Mouse (Mus musculus): ENCODE data around the gene Atp1b1. TPM values are rescaled to one million over a fixed set of nuclear protein-coding genes. Genes with fewer than 3 reads are reported as not detected.

Gene Atp1b1
- total RNA-seq, 2 experiments from 2014 or later: 1,876 to 1,908 TPM

DNA sequence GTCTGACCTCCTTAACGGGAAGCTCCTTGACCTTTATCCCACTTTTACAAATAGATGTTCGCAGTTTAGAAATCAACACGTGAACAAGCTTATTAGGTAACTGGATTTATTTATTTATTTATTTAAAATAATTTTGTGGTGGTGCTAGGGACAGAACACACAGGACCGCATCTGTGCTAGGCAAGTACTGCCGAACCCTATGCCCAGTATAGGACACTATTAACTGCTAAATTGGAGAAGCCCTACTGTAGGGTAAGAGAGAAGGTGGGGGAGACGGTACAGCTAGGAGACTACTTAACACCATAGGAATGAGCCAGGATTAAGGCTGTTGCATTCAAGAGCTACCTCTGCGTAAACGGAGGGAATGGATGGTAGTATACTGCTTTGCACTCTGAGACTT lies 10.2 kb upstream of the Atp1b1 start:
- no peak for DNase-seq (ENCODE audit: low spot score in 2 of 2)

DNA sequence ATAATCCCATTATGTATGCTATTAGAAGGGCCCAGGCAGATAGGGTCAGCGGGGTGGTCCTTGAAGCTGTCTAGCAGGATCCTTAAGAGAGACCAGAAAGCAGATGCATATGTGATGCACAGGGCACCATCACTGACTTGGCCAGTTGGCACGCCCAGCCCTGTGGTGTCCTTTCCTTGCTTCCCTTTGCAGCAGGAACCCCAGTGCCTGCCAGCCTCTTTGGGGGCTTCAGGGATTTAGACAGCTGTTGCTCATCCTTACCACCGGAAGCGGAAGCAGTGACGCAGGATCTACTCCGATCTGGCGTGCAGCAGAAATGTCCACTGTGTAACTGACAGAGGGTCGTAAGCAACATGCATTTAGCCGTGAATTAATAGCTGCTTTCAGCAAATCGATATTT lies 9.3 kb upstream of the Atp1b1 start:
- no peak for DNase-seq (ENCODE audit: low spot score in 2 of 2)

DNA sequence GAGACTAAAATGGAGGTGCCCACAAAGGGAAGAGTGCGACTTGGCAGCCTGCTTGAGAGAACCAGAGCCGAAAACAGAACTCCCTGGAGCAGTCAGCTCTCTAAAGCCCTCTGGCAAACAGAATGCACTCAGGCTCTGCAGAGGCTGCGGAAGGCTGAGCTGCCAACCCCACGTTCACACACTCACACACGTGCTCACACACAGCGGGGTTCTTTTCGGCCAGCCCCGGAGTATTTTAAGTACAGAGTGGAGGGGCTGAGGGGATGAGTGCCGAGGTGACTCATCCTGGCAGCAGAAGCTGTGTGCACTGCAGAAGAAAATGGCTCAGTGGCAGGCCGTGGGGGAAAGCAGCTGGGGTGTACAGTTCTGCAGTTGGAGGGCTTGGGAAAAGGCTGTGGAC lies 3.6 kb upstream of the Atp1b1 start:
- no peak for DNase-seq (ENCODE audit: low spot score in 2 of 2)

DNA sequence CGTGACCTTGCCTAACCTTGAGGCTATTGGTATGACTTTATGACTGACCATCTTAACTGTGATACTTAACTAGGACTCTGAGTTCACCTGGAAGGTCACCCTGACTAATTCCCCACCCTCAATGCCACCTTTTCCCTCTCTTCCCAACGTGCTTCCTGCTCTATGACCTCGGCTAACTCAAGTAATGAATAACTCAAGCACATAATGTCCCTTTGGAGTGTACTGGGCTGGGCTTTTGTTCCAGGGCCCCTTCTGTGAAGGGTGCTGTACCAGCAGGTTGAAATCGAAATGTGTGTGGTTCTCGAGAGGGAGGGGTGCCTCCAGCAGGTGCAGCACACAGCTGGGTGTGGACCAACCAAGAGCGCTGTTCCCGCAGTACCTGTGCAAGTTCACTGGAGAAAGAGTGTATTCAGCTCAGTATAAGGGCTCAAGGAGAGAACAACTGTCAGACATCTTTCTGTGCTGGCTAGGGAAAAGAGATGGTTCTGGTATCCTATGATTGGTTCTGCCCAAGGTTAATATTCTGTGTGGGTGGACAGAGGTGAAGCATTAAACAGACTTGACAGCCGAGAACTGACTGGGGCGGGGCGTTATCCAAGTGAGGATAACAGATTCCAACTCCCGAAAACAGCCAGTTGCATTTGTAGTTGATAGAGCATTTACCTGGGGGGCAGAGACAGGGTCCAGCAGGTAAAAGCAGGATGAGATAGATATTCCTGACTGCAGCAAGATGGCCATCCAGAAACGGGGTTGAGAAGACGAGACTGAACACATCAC lies 3.0 kb upstream of the Atp1b1 start:
- DNase-seq (ENCODE audit: low spot score in 2 of 2): no peak

DNA sequence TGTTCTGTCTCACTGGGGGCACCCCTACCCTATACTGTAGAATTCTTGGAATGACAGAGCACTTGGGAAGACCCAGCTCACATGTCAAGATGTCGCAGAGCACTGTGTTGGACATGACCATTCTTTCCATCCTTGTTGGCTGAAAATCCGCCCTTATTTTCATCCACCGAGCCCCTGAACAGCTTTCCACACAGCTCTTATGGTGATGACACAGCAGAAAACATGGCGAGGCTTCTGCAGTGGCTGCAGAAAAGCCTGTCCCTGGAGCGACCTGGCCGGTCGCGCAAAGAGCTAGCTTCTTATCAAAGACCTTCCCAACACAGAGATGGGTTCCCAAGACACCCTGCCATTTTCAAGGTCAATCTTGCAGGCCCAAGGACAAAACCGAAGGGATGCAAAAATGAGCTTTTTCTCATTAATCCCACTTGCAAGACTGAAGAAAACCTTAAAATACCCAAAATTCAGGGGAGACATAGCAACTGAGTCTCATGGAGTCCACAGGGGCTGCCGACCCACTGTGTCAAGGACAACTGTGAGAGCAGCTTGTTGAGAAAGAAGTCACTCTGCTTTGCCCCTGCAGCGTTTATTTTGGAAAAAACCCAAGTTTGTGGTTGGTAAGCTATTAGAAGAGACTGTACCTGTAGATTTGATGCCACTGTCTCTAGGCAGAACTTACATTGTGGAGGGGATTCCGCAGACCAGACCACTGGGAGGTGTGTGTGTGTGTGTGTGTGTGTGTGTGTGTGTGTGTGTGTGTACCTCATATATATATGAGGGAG lies 1.2 kb upstream of the Atp1b1 start:
- DNase-seq (ENCODE audit: low spot score in 2 of 2): no peak

DNA sequence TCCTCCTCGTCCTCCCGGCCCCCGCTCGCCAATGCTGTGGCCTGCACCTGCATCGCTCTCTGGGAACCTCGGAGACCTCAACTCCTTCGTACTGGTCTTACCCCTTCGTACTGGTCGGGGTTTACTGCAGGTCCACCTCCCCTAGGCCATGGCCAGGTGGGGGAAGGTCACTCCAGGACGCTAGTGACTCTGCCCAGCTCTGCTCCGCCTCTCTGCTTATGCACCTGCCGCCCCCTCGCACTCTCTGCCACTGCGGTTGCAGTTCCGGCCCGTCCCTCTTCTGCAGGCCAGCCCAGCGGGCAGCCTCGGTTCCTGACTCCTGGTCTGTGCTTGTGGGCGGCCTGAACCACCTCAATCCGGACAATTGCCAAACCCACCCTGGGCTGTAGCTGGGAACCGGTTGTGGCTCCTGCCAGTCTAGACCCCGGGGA lies 481 bp upstream of the Atp1b1 start:
- DNase-seq (ENCODE audit: low spot score in 2 of 2): no peak

DNA sequence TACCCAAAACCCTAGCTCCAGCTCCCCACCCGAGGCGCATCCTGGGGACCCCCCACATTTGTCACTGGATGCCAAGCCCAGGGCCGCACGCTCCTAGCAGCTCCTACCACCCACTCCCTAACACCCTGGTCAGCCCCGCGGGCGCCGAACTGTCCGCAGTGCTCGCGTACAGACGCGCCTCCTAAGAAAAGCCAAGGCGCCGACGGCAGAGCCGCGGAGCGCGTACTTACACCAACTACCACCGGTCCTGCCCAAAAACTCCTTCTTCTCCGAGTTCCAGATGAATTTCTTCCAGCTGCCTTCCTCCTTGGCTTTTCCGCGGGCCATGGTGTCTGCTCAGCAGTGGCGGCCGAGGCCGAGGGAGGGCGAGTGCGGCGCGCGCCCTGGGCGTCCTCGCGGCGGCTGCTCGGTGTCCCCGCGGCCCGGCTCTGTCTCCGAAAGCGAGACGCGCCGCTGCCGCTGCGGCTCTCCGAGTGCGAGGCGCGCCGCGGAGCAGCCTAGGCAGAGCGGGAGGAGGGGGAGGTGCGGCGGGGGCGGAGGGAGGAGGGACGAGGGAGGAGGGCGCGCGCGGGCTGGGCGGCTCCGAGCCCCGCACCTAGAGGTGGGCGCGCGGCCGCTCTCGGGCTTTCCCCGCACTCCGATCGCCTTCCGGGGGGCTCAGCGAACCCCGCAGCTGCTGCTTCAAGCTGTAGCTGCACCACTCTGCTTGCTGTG lies 467 bp downstream of the Atp1b1 start:
- peak in 1 of 2 experiments; percentile 68 for DNase-seq (ENCODE audit: low spot score in 2 of 2)

DNA sequence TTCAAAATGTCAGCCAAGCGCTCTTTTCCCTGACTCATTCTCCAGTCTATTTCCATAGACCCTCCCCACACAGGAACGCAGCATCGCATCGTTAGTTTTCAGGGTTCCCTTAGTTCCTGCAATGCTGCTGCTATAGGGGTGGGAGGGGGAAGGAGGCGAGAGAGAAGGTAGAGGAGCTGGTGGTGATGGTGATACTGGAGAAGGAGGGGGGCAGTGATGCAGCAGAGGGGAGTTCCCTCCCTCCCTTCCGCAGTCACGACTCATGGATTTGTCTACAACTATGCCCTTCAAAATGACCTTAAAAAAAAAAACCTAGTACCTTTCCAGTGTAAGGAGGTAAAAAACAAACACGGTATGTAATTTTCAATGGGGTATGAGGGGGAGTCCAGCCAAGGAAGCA lies 1.4 kb downstream of the Atp1b1 start:
- no peak for DNase-seq (ENCODE audit: low spot score in 2 of 2)

DNA sequence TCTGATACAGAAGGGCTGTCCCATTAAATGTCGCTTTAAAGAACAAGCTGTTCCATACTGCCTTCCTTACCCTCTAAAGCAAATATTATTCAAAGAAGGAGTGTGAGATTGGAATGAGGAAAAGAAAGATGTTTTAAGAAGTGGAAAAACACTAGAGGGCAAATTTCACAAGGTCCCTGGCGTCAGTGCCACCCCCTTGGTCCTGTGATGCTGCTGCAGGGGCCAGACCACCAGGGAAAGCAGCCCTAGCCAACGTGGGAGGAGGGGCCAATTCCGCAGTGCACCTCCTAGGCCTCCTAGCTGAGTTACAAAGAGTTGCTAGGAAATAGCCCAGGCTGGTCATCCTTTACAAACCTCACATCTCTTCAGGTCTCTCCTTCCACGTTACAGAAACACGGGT lies 2.1 kb downstream of the Atp1b1 start:
- peak in 1 of 2 experiments; percentile 43 for DNase-seq (ENCODE audit: low spot score in 2 of 2)

DNA sequence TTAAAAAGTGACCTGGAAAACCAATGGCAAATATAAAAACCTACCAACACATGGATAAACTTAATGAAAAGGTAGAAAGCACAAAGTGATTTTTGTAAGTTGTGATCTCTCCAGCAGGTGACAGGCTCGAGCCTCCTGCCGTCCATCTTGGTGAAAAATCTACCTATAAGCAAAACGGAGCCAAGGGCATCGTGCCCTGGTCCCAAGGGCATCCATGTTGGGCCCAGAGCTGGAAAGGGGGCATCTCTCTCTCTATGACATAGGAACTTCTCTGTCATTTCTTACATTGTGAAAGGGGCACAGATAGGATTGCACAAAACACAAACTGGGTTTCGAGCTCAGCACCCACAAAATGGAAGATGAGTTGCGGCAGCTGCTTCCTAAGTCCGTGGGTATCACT lies 2.5 kb downstream of the Atp1b1 start:
- peak in 1 of 2 experiments; percentile 35 for DNase-seq (ENCODE audit: low spot score in 2 of 2)

DNA sequence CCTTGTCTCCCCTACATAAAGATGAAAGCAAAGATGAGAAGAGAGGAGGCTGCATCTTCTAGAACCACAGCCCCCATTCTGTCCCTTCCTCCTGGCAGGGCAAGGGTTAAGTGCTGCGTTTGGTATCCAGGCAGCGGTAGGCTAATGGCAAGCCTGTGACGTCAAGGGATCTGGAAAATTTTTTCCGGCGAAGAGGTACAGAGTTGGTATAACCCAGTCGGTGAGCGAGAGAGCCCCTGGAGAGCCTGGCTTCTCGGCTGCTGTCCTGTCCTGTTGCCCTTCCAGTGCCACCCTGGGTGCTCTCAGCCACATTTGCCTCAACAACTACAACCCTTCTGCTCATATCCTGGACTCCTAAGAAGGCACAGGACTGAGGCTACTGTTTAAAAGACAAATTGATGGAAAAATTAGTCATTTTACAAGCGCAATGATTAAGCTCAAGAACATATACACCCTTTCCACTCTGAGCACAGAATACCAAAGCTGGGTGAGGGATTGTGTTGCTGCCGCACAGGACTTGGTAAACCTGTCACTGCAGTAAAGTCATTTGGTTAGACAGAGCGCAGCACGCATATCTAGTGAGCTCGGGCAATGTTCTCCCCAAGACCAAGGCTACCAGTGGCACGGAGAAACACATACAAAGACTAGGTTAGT lies 3.3 kb downstream of the Atp1b1 start:
- peak; percentile 64 to 78 for DNase-seq (ENCODE audit: low spot score in 2 of 2)

DNA sequence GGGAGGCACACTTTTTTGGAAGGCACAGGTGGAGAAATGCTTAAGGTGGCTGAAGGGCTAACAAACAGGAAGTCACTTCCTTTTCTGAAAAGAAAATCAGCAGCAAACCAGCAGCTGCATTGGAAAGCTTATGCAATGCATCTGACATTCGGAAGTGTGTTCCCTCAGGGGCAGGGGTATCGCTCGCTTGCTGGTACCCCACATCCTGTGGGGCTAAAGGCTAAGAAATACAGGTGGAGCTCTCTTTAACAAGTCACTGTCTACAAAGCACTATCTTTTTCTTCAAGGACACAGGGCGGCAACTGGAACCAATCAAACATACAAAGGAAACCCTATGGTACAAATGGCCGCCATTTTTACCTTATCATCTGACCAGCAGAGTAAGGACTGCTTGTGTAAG lies 4.4 kb downstream of the Atp1b1 start:
- no peak for DNase-seq (ENCODE audit: low spot score in 2 of 2)

DNA sequence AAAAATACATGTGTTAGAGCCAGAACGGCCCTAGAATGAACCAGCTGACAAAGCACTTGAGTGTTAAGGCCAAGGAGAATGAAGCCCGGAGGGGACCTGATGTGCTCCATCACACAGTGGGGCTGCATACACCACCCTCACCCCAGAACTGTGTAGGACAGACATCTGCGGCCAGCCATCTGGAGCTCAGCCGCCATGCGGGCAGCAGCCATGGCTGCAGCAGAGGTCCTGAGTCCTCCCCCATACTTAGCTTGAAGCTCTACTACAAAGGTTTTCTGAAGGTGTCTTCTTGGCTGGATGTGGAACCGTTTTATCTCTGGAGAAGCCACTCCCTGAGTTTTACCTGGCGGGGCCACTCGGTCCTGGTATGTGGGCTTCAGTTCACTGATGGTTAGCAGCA lies 5.0 kb downstream of the Atp1b1 start:
- no peak for DNase-seq (ENCODE audit: low spot score in 2 of 2)

DNA sequence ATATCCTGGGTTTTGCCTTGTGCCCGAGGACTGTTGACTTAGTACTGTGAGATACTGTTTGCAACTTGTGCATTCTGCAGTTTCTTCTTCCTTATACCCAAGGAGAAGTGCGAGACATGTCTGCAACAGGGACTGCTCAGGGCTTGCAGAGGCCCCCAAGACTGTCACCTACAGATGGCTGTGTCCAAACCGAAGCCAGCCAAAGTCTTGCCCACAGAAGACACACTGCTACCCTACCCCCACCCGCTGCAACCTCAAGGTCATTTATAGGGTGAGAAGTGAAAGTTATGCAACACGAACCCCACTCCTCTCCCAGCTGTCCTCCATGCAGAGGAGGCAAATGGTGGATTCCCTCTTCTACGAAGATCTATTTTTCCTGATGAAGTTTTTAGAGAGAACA lies 5.6 kb downstream of the Atp1b1 start:
- DNase-seq (ENCODE audit: low spot score in 2 of 2): no peak

DNA sequence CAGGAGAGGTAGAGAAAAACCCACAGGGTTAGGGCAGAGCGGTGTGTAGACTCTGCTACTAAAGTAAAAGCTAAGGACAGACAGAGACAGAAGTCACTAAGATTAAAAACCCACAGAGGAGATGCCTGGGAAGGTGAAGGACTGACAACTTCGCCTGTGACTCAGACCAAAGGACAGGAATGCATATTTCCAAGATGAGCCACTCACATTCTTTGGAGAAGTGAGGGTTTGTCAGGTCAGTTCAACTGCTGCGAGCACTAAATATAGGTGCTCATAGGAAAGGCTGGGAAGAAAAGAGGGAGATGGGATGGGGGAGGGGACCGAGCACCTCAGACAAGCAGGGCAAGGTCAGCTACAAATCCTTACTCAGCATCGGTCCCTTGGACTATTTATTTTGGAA lies 6.8 kb downstream of the Atp1b1 start:
- no peak for DNase-seq (ENCODE audit: low spot score in 2 of 2)

DNA sequence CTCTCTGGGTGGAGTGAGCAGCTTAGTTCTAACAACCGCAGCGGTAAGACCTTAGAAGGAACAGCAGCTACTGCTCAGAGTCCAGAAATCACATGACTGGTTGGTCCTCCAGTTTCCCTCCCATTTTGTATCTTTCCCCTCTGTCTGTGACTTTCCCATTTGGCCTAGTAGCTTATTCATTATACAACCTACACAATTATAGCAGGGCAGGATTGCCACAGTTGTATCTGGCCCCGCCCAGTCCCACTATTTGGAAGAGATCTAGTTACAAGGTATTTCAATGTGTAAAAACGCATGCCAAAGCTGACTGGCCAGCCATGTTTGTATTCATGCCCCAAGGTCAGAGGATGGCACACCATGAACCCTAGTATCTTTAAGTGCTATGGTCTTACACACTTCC lies 7.5 kb downstream of the Atp1b1 start:
- DNase-seq (ENCODE audit: low spot score in 2 of 2): no peak

DNA sequence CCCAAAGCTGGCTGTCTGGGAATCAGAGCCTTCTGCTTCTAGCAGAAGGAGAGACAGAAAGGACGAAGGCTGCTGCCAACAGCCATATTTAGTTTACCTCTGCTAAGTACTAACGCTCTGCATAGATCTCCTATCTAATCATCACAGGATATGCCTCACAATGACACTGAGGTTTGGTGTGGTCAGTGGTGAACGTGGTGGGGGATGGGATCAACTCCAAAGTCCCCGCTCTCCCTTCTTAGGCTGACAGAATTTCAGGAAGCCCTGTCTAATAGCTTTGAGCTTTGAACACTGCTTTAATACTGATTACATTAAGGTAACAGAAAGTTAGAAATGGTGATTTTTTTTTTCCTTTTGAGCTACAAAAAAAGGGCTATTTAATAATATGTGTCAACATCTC lies 7.9 kb downstream of the Atp1b1 start:
- DNase-seq (ENCODE audit: low spot score in 2 of 2): no peak

DNA sequence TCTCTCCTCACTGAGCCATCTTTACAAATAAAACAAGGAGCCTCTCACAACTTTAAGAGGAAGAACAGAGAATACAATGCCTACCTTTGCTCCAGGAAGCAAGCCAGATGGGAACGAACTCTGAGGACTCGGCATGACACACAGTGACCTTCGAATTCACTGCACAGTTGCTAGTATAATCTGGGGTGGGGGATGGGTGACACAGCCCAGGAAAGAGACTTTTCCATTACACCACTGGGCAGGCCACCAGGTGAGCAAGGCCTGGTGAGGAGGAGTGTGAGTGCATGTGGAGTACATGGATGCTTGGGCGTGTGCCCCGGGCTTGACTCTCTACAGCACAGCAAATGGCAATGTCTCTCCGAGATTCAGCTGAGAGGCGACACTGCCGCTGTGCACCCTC lies 8.5 kb downstream of the Atp1b1 start:
- DNase-seq (ENCODE audit: low spot score in 2 of 2): no peak

DNA sequence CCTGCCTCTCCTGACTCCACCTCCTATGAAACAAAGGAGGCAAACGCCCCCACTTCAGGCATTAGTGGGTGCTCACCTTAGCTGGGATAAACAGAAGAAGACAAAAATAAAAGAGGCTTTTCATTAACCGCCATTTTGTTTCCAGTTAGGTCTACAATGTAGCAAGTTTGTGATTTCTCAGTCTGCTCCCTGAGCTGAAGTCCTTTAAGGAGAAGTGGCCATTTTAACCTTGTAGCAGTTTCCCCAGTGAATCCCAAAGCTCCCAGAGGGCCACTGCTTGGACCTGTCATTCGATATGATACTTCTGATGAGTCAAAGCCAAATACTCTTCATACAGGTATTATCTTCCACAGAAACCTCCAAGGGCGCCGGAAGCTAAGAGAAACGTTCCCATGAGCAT lies 10.6 kb downstream of the Atp1b1 start:
- no peak for DNase-seq (ENCODE audit: low spot score in 2 of 2)

DNA sequence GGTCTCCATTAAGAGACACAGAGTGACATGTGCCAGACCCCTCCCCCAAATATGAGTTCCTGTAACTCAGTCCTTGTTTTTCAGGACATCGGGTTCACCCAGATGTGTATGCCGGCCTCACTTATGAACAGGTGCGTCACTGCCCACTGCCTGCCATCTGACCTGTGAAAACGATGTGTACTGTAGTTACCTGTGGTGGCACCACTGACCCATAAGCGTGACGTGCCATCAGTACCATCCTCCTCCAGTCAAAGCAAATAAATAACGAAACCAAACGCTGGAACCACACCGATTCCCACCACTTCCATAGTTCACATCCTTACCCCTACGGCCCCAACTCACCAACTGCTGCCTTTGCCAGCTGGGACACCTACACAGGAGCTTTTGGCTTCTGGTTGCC lies 11.6 kb downstream of the Atp1b1 start:
- no peak for DNase-seq (ENCODE audit: low spot score in 2 of 2)

DNA sequence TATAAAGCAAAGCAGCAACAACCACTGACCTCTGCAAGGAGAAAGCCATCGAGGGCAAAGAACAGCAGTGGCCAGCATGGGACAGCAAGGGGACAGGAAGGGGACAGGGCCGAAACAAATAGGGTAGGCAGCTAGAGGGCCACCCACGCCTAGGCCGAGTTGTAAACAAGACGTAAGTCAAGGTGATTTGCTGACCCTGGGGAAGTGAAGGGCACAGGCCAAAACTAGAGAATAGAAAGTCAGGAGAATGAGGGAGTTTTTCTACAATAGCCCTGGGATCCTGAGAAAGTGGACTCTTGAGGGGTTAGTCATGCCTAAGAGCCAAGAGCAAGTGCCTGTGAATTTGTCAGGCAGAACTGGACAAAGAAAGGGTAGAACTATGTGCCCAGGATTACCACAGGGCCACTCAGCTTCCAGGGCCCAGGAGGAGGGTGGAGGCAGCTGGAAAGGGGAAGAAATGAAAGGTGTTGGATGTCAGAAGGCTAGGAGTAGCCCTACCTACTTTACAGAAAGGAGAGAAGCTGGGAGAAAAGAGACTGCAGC lies 12.5 kb downstream of the Atp1b1 start:
- DNase-seq (ENCODE audit: low spot score in 2 of 2): no peak
